Mouse (Mus musculus) WW6 (cell line): ENCODE results near the gene Rpl15.
"Not testable (repeated sequence)": the region's sequence is repeated elsewhere in the genome, so short reads cannot be mapped to it uniquely, and the experiment has no call there.

Experiments
- DNase-seq: peaks from one replicate; pipeline ENCODE4 v3.0.0-alpha.2; 2013; ENCODE audit warnings: low read depth, low spot score

Rpl15 gene

DNA sequence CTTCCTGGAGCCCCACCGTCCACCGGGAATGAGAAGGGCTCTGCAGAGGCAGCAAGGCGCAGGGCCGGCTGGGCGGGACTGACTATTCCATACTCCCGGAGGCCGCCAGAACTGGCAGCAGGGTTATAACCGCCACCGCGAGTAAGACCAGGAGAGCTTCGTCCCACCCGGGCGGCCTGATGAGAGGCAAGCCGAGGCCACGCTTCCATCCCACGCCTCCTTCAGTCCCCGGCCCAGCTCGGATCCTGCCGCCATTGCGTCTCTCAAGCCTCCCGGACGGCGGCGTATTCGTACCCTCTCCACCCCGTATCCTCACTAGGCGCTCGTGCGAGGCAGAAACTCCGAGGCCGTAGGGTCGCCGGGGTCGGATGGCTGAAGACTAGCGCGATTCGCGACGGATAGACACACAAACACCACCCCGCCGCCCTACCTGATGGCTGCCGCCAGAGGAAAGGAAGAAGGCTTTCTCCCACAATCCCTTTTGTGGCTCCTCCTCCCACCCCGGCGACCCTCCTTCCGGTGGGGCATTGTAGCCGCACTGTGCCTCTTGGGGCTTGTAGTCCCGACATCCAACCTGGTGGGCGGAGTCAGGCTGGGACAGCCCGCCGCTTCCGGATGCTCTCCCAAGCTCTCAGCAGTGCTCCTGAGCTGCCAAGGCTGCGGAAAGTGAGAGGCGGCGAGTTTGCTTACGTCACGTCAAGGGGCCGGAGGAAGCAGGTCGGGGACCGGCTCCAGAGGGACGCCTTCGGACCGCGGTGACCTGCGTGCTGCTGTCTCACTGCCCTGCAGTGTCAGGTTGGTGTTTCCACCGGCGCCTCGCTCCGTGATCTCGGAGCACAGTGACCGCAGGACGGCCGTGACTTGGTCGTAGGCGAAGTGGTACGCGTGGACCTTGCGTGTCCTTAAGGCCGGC is at the start of gene Rpl15, which contains the start of gene Nkiras1:
Rpl15 (minus strand) TSS at position 863 of the 913 bp plus-strand sequence.
Nkiras1 (plus strand) TSS at position 608 of the 913 bp plus-strand sequence.
- DNase-seq, result peak; percentile 91

DNA sequence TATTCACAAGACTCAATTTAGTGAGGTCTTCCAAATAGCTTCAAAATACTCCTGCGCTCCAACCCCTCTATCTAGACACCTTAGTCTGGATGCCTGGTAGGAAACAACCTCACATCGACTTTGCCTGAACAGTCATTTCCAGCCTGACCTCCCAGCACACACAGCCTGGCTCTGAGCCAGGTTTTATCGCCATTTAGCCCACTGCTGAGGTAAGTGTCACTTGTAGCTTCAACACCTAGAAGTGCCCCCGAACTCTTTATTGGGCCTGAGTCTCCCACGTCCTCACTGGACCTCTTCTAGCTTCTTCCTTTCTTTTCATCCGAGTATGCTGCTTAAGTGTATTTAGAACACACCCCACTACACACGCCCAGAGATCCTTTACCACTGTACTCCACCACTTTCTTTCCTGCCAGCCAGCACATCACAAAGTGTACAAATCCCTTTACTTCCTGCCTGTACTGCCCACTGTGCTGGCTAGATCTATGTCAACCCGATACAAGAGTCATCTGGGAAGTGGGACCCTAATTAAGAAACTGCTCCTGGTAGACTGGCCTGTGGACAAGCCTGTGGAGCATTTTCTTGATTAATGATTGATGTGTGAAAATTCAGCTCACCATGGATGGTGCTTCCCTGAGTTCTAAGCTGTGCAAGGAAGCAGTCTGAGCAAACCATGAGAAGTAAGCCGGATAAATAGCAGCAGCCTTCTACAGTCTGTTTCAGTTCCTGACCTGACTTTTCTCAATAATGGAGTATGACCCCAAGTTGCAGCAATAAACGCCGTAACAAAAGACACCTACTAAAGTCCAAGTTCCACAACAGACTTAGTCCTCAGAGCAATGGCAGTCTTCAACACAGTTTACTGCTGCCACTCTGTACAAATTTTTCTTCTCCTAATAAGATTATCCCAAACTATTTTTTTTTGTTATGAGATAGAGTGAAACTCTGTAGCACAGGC is 46.5 kb upstream of the Rpl15 start:
- no peak for DNase-seq

DNA sequence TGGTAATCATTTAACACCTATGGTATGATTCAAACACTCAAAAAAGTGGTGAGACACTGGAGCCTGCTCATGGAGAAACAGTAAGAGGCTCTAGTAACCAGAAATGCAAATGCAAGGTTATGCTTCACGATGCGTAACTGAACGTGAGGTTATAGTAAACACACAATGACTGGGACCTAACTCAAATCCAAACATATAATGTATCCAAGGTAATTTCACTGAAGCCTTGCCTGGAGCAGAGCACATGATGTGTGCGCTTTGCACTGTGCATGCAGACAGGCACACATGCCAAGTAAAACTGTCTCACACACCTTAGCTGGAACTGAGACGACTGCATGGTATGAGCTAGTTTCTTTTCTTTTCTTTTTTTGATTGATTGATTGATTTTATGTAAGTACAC is 33.0 kb upstream of the Rpl15 start:
- DNase-seq, result no peak

DNA sequence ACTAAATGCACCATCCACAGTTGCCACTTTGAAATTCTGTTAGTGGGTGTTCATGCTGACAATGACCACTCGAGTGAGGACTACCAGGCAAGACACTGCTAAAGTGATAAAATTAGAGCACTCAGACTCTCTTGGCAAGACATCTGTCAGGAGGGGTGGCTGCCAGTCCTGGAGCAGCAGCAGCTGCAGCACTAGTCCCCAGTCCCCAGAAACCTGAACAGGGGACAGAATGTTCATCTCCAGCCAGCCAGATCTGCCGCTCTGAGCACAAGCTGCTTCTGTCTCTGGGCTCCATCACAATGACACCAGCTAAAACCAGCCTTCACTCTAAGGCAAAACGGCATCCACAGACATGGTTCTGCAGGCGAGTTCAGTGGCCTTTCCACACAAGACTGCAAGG is 32.1 kb upstream of the Rpl15 start:
- DNase-seq, result no peak

DNA sequence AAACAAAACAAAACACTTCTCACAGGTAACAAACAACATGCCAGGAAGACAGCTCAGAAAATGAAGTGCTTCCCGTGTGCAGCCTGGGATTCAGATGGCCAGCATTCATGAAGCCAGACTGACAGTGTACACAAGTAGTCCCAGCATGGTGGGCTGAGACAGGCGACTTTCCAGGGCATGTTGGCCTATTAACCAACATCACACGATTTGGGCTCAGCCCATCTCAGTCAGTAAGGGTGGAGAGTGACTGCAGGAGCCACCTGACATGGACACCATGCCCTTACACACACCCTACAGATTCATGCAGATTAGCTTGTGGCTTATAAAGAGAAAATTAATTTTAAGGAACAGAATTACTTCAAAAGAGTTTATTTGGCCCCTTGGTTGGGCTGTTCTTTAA is 31.6 kb upstream of the Rpl15 start:
- no peak for DNase-seq

DNA sequence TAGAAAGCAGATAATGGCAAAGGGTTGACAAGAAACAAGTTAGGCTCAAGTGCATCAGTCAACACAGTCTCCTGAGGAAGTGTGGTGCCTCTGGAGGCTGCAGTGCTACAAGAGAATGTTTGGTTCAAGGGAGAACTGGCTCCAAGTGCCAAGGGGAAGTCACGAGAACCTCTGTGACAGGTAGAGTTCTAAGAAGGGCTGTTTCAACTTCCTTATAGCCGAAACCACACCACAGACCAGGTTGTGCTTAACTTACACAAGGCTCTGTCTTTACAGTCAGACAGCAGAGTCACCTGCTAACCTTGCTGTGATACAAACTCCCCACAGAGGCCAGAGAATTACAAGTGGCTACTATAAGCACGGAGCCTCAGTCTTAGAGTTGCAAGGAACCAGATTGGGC is 30.4 kb upstream of the Rpl15 start:
- no peak for DNase-seq

DNA sequence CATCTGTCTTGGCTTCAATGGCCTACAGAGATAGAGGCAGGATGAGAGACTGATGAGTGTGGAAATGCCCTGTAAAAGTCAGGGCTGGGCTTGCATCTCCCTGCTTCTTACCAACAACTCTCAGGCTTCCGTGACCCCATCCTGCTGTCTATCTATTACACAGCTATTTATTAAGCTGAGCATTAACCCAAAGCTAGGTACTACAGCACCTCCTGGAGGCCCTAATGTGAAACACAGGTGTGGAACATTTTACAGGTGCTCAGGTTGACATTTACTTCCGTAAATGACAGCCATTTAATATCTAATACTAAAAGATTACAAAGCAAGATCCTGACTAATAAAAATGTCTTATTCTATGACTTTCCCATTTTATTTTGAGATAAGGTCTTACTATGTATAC is 29.5 kb upstream of the Rpl15 start:
- DNase-seq, result peak; percentile 5

DNA sequence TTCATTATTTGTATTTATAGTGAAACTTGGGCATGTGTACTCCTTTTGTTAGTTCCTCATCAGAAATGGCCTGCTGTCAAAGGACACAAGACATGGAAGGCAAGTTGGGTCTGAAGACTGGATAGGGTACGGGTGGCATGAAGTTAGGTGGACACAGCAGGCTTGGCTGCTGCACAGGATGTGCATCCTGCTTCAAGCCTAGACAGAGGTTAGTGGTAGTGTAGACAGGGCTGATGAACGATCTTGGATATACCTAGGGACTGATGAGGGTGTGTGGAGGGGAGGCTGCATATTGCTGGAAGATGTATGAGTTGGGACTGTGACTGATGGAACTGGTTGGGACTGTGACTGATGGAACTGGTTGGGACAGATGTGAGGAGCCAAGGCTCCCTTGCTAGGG is 27.7 kb upstream of the Rpl15 start:
- no peak for DNase-seq

DNA sequence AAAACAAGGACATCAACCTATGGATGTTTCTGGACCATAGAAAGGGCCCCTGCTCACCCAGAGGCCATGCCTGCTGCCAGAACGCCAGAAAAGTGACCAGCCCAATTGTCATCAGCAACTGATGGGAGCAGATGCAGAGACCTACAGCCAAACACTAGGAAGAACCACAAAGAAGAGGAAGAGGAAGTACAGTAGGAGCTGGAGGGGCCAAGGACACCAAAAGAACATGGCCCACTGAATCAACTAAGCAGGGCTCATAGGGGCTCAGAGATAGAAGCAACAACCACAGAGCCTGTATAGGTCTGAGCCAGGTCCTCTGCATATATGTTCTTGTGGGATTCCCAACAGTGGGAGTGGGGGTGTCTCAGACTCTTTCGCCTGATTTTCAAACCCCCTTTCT is 26.2 kb upstream of the Rpl15 start:
- no peak for DNase-seq

DNA sequence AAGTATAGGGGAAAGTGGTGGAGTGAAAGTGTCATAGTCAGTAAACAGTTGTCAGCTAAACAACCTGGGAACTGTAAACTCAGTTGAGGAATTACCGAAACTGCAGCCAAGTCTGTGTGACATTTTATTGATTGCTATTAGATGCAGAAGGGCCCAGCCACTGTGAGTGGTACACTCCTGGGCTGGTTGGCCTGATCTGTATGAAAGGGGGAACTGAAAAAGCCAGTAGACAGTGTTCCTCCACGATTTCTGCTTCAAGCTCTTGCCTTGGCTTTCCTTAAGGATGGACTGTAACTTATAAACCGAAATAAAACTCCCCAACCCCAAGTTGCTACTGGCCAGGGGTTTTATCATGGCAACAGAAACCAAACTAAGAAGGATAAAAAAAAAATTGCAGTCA is 21.4 kb upstream of the Rpl15 start:
- DNase-seq, result no peak

DNA sequence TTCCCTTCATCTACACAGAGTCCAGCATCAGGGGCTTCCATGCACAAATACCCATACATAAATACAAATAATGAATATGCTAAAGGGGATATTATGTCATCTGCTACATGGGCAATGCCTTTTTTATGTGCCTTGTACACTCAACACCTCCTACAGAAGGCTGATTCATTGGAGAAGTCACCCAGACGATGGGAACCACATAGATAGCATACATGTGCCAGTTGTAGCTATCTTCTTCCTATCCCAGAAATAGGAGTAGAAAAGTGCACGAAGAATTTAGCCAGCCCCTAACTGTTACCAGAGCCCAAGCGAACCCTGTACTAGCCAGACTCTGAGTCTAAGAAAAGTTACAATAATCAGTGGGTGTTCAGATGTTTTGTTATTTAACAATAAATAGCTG is 20.9 kb upstream of the Rpl15 start:
- no peak for DNase-seq

DNA sequence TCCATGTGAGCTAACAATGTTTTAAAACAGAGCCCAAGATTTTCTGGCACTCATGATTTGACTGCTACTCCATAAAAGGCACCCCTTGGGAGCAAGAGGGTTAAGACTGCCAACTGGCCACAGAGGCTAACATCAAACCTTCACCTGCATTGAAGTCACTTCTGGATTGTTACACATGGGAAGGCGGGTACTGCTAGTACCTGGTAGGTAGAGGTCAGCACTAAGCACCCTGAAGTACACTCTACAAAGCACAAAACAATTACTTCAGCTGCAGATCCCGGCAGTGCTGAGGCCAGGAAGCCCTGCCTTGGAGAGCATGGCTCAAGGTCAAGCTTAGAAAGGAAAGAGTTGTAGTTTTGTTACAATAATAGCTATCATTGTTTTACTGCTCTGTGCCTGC is 16.2 kb upstream of the Rpl15 start:
- DNase-seq, result no peak

DNA sequence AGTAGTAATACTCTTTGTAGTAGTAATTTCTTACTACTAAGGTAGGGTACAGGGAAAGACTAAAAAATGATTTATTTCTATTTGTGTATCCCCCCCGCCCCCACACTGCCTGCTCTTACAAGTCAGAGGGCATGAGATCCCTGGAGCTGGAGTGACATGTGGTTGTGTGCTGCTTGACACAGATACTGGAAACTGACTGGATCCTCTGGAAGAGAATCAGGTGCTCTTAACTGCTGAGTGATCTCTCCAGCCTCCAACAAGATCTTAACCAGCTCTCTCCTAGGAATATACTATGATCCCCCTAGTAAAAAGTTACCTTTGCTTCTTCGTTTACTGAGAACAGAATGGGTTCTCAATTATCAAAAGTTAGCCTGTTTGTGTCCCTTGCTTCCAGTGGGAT is 15.2 kb upstream of the Rpl15 start:
- no peak for DNase-seq

DNA sequence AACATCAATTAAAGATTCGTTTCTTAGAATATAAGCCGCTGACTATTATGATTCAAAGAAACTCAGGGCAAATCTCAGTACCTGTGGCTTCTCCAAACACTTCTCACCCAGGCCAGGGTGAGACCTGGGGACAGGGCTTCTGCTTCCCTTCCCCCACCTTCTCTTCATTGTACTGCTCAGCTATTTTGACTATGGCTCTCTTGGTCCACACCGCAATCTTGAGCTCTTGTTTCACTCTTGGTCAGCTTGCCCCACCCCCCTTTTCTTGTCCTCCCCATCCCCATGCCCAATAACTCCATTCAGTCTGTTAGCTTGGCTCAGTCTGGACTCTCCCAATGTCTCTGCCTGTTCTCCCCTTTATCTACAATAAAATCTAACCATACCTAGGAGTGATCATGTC is 14.3 kb upstream of the Rpl15 start:
- no peak for DNase-seq

DNA sequence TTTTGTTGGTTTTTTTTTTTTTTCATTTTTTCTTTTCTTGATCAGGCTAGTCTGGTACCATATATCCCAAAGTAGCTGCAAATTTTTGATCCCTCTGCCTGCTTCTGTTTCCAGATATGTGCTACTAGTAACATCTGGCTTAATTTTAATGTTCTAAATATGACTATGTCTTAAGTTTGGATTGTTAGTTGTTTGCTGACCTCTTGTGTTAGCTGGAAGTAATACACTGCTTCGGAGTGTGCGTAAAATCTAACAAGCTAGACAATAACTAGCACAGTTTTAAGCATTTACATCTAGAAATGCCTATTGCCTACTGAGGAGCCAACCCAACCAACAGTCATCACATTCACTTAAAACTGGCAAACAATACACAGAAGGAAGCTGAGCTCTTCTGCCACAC is 13.4 kb upstream of the Rpl15 start:
- no peak for DNase-seq

DNA sequence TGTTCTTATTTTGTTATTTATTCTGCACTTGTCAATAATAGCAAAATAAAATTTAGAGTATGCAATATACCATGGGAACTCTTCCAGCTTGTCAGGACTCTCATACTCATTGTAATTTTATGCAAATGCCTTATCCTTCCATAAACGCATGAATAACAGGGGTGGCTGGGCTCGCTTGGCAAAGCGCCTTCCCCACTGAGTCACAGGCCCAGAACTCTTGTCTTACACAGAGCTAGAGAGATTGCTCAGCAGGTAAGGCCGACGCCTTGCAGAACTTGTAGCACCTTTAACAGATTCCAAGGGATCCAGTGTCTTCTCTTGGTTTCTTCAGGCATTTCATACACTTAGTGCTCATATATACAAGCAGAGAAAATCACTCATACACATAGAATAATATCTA is 9.2 kb upstream of the Rpl15 start:
- DNase-seq, result no peak

DNA sequence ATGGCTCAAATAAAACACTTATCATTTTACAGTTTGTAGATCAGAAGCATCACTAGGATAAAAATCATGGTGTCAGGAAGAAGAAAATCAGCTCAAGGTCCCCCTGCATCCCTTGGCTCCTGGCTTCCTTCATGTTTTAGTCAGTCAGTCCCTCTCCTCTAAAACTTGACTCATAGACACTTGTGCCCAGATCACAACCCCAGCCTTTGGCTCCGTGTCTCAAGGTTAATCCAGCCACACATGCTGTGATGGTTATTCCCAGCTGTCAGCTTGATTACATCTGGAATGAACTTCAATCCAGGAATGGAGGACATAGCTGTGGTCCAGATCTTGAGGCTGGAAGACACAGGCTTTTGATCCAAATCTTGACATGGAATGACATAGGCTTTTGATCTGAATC is 3.3 kb upstream of the Rpl15 start:
- no peak for DNase-seq

DNA sequence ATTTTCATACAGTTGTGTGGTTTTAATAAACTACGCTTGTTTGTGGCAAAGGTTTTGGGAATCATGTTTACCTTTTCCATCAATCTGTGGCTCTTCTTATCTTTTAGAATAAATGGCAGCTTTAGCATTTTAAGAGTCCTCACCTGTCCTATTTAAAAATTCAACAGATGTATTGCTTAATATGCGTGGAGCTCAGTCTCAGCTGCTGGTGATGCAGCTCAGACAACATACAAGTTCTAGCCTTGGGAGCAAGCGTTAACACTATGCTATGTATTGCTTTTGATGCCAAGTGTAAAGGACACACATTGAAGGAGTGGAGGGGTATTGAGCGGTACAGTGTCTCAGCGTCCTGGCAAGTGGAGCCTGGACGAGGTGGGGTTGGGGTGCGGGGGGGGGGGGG is 475 bp upstream of the Rpl15 start:
- DNase-seq, result no peak

DNA sequence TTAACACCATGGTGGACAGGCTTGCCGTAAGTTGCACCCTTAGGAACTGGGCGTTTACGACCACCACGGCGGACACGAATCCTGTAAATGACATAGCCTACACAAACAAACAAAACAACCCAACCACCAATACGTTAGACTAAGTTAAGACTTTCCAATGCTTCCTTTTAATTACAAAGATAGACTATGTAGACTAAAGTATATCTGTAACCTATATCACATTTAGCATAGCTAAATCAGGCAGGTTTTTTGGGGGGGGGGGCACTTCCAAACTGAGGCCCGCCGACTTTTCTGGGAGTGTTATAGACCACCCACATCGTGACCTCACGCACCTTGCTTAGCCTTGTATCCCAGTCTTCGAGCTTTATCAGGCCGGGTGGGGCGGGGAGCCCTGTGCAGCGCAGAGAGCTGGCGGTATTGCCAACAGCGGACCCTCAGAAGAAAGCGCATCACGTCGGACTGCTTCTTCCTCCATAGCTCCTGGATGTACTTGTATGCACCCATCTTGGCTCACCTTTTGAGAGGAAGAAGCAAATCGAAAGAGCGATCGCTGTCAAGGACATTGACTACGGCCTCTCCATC is 1.2 kb downstream of the Rpl15 start:
- DNase-seq, result not testable (repeated sequence)

DNA sequence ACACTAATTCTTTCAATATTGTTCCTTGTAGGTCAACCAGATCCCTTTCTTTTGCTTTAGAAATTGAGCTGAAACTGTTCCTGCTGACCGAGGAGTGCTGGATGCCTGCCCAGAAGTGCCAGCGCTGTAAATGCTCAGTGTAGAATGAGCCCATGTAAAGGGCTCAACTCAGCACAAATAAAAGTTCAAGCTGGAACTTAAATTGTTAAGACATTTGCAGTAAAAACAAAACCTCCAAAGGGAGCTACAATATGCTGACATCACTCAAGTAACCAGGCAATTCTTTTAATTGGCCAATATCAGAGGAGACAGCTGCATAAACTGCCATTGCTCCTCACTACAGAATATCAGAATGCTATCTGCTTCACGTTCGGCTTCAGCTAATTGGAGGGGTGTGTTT is 7.8 kb downstream of the Rpl15 start:
- DNase-seq, result no peak

DNA sequence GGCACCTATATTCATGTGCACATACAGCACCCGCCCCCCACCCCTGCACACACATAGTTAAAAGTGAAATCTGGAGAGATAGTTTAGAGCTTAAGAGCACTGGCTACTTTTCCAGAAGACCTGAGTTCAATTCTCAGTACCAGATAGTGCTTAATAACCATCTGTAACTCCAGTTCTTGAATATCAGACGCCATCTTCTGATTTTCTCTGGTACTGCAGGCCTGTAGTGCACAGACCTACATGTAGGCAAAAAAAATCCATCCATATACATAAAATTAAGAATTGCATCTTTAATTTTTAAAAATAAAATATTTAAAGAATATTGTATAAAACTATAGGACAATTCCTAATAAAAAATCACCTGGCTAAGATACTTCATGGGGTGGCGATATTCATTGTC is 10.0 kb downstream of the Rpl15 start:
- no peak for DNase-seq

DNA sequence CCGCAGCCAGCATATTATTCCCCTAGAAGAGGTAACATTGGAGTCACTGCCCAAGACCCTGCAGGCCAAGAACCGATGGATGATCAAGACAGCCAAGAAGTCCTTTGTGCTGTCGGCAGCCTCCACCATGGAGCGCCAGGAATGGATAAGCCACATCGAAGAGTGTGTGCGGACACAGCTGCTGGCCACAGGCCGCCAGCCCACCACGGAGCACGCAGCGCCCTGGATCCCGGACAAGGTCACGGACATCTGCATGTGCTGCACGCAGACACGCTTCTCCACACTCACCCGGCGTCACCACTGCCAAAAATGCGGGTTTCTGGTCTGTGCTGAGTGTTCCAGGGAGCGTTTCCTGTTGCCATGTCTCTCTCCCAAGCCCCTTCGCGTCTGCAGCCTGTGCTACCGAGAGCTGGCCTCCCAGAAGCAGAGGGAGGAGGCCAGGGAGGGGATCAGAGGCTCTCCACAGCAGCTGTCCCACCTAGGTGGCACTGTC is 28.5 kb downstream of the Rpl15 start:
- DNase-seq, result no peak
